Comparison of ENCODE assay signal across 24 mouse cellular contexts in genomic region chr1:134226739-134227138, GRCm38 (mm10). TPM values are rescaled to one million over a fixed set of nuclear protein-coding genes. Genes with fewer than 3 reads are reported as not detected.
DNase-seq lines count a peak whose midpoint lies in the region; ATAC-seq and TF ChIP-seq lines count a peak whose summit lies in the region.
"Had no signal": no experiment of that assay in that cellular context is flagged by ENCODE, and none has a peak within 500 bp of the region (broad histone marks: within the 10 kb centered on the region; RNA-seq: fewer than 3 reads in every experiment).

No protein-coding gene starts in this region.

- H3K36me3 ChIP-seq in G1E (replicated peaks), result no peaks in the 10 kb centered on the region
- no peaks in the 10 kb centered on the region for H3K36me3 ChIP-seq in intestine, embryonic 15.5 days
- no peaks in the 10 kb centered on the region for H3K36me3 ChIP-seq in hindbrain, embryonic 10.5 days
- H3K36me3 ChIP-seq: forebrain, embryonic 10.5 days; heart, embryonic 10.5 days; hindbrain, embryonic 13.5 days had no signal

- H3K9ac ChIP-seq in intestine, embryonic 15.5 days, result no peak overlapping the region
- H3K9ac ChIP-seq: forebrain, embryonic 13.5 days; hindbrain, embryonic 13.5 days had no signal

- no peak overlapping the region for H3K4me2 ChIP-seq in intestine, embryonic 15.5 days (replicated peaks)
- H3K4me2 ChIP-seq: forebrain, embryonic 13.5 days; hindbrain, embryonic 13.5 days had no signal

- TF ChIP-seq CTCF in G1E (IDR thresholded peaks at IDR 0.05; ENCODE audit: low read depth, low read length), result no peak

- H3K27ac ChIP-seq in intestine, embryonic 15.5 days, result no peak overlapping the region
- no peak overlapping the region for H3K27ac ChIP-seq in hindbrain, embryonic 10.5 days
- H3K27ac ChIP-seq: forebrain, embryonic 10.5 days; forebrain, embryonic 13.5 days; heart, embryonic 10.5 days; hindbrain, embryonic 13.5 days had no signal

- H3K9me3 ChIP-seq in G1E (replicated peaks), result no peaks in the 10 kb centered on the region
- H3K9me3 ChIP-seq in intestine, embryonic 15.5 days, result no peaks in the 10 kb centered on the region
- no peaks in the 10 kb centered on the region for H3K9me3 ChIP-seq in hindbrain, embryonic 10.5 days
- H3K9me3 ChIP-seq: forebrain, embryonic 10.5 days; forebrain, embryonic 13.5 days; heart, embryonic 10.5 days; hindbrain, embryonic 13.5 days had no signal

- DNase-seq in 416B (ENCODE audit: low read depth), result peak; percentile 11
- DNase-seq in G1E (ENCODE audit: low spot score), result no peak
- DNase-seq in hindbrain, embryonic 10.5 days (ENCODE audit: low spot score), result no peak
- DNase-seq in thymus, postnatal 4 days, result no peak
- no peak for DNase-seq in gastrocnemius, postnatal 36 days
- DNase-seq: adrenal gland, adult 8-10 months; adrenal gland, postnatal 25 days; cerebellum, adult 9-10 months; cerebellum, postnatal 14 days; gastrocnemius, postnatal 10 days; heart, adult 18-20 months; kidney, adult 11 months had no signal

- no peak overlapping the region for H3K4me3 ChIP-seq in G1E (ENCODE audit: low read depth, low read length)
- no peak overlapping the region for H3K4me3 ChIP-seq in intestine, embryonic 15.5 days (replicated peaks)
- no peak overlapping the region for H3K4me3 ChIP-seq in hindbrain, embryonic 10.5 days
- H3K4me3 ChIP-seq: forebrain, embryonic 10.5 days; forebrain, embryonic 13.5 days; heart, embryonic 10.5 days; hindbrain, embryonic 13.5 days had no signal

- intact Hi-C loops in gastrocnemius, postnatal 36 days (cut with DNase I), result no loop called here

- WGBS in intestine, embryonic 15.5 days, result 61% methylated on average over 8 of the region's 8 CpGs
- WGBS in hindbrain, embryonic 10.5 days, result 82% methylated on average over 8 of the region's 8 CpGs

- ATAC-seq in G1E (ENCODE audit: extremely low read depth, insufficient number of reproducible peaks, low FRiP score, poor library complexity, severe bottlenecking), result peak; percentile 52; the same call in 1 of the 2 replicates
- peak; percentile 75 for ATAC-seq in intestine, embryonic 15.5 days
- ATAC-seq: activated CD4-positive, CD25-positive, alpha-beta regulatory T cell, adult 4 months; forebrain, embryonic 13.5 days; forebrain, embryonic 16.5 days; hindbrain, embryonic 16.5 days; Patski had no signal

- H3K27me3 ChIP-seq in G1E (ENCODE audit: insufficient read depth, low read length), result peaks cover 45% of the 10 kb centered on the region
- H3K27me3 ChIP-seq in intestine, embryonic 15.5 days (replicated peaks), result no peaks in the 10 kb centered on the region
- H3K27me3 ChIP-seq in hindbrain, embryonic 10.5 days (ENCODE audit: insufficient read depth, poor library complexity, severe bottlenecking), result peaks cover 14% of the 10 kb centered on the region; the same call in 1 of the 2 replicates
- H3K27me3 ChIP-seq: Patski had no signal

- H3K4me1 ChIP-seq in G1E (ENCODE audit: insufficient read depth, low read depth, low read length), result peaks cover 37% of the 10 kb centered on the region
- peaks cover 8% of the 10 kb centered on the region for H3K4me1 ChIP-seq in intestine, embryonic 15.5 days (replicated peaks)
- H3K4me1 ChIP-seq in hindbrain, embryonic 10.5 days (replicated peaks), result no peaks in the 10 kb centered on the region
- H3K4me1 ChIP-seq: forebrain, embryonic 10.5 days; forebrain, embryonic 13.5 days had no signal

RNA-seq across cellular contexts. Expression of gene Adora1, which starts 8.5 kb away (rescaled TPM):
- total RNA-seq in G1E (2014; fragmentation: Nextera tagmentation) (not detected in 2 replicates), G1E (2017) (0.06 and 0.16 TPM in 2 replicates)
- polyA plus RNA-seq in G1E (2012), result not detected in 2 replicates
- polyA plus RNA-seq in intestine, embryonic 15.5 days (2015; fragmentation: Nextera tagmentation; extraction: Ambion mirVana), result 4.0 and 8.3 TPM in 2 replicates
- 0.37 and 0.46 TPM in 2 replicates for polyA plus RNA-seq in hindbrain, embryonic 10.5 days (2016; fragmentation: Nextera tagmentation; extraction: Ambion mirVana)
- total RNA-seq in gastrocnemius, postnatal 36 days (2021), result under 1 TPM; 0.33 to 0.59 TPM

RNA-seq across cellular contexts. Expression of gene Mybph, which starts 33.5 kb away (rescaled TPM):
- total RNA-seq in G1E (2014; fragmentation: Nextera tagmentation) (not detected in 2 replicates), G1E (2017) (0.05 TPM in 1 of 2 replicates, not detected in the other)
- not detected in 2 replicates for polyA plus RNA-seq in G1E (2012)
- 0.15 and 0.52 TPM in 2 replicates for polyA plus RNA-seq in intestine, embryonic 15.5 days (2015; fragmentation: Nextera tagmentation; extraction: Ambion mirVana)
- polyA plus RNA-seq in hindbrain, embryonic 10.5 days (2016; fragmentation: Nextera tagmentation; extraction: Ambion mirVana), result 0.21 and 0.39 TPM in 2 replicates
- total RNA-seq in gastrocnemius, postnatal 36 days (2021), result 100 to 1,000 TPM; 547 to 589 TPM
- total RNA-seq: adrenal gland, postnatal 25 days; ES-E14; heart, adult 18-20 months; heart, postnatal 25 days; hematopoietic stem cell, adult 5-6 weeks had no signal
- polyA plus RNA-seq: activated CD4-positive, CD25-positive, alpha-beta regulatory T cell, adult 4 months; forebrain, embryonic 13.5 days; forebrain, embryonic 16.5 days; Patski had no signal

RNA-seq across cellular contexts. Expression of gene Chil1, which starts 44.8 kb away (rescaled TPM):
- total RNA-seq in G1E (2014; fragmentation: Nextera tagmentation), result not detected in 2 replicates
- not detected in 2 replicates for total RNA-seq in G1E (2017)
- polyA plus RNA-seq in G1E (2012), result not detected in 2 replicates
- 0.44 and 0.58 TPM in 2 replicates for polyA plus RNA-seq in intestine, embryonic 15.5 days (2015; fragmentation: Nextera tagmentation; extraction: Ambion mirVana)
- polyA plus RNA-seq in hindbrain, embryonic 10.5 days (2016; fragmentation: Nextera tagmentation; extraction: Ambion mirVana), result 1.5 and 3.4 TPM in 2 replicates
- 1 to 10 TPM in 1 of 2 experiments, under 1 TPM in 1; 0.64 to 1.8 TPM for total RNA-seq in gastrocnemius, postnatal 36 days (2021)
- polyA plus RNA-seq: activated CD4-positive, CD25-positive, alpha-beta regulatory T cell, adult 4 months; forebrain, embryonic 10.5 days had no signal
